Comparison of ENCODE assay signal across 11 mouse cellular contexts in genomic region chr2:60221236-60221635, GRCm38 (mm10). TPM values are rescaled to one million over a fixed set of nuclear protein-coding genes. Genes with fewer than 3 reads are reported as not detected.
A peak's percentile ranks its signal among the peaks of the same experiment; 100 is the strongest.
DNase-seq lines count a peak whose midpoint lies in the region; ATAC-seq lines count a peak whose summit lies in the region.
"Had no signal": no experiment of that assay in that cellular context is flagged by ENCODE, and none has a peak within 500 bp of the region (broad histone marks: within the 10 kb centered on the region; RNA-seq: fewer than 3 reads in every experiment).

No protein-coding gene starts in this region.

- H3K27ac ChIP-seq in heart, embryonic 13.5 days (replicated peaks) = no peak overlapping the region
- H3K27ac ChIP-seq in heart, embryonic 11.5 days (ENCODE audit: low read depth, low read length) = no peak overlapping the region
- H3K27ac ChIP-seq: forebrain, embryonic 10.5 days; liver, embryonic 15.5 days; macrophage had no signal

- H3K4me3 ChIP-seq in heart, embryonic 13.5 days = no peak overlapping the region
- H3K4me3 ChIP-seq in heart, embryonic 11.5 days (ENCODE audit: low read depth, low read length) = no peak overlapping the region
- H3K4me3 ChIP-seq: forebrain, embryonic 10.5 days; liver, embryonic 15.5 days had no signal

- no peaks in the 10 kb centered on the region for H3K9me3 ChIP-seq in heart, embryonic 13.5 days
- H3K9me3 ChIP-seq in heart, embryonic 11.5 days (replicated peaks; ENCODE audit: control insufficient read depth, low read length) = no peaks in the 10 kb centered on the region
- H3K9me3 ChIP-seq: liver, embryonic 15.5 days had no signal

- H3K4me1 ChIP-seq in heart, embryonic 13.5 days = peaks cover 42% of the 10 kb centered on the region
- peaks cover 6% of the 10 kb centered on the region; the same call in 1 of the 2 replicates for H3K4me1 ChIP-seq in heart, embryonic 11.5 days (ENCODE audit: control insufficient read depth, insufficient read depth, low read length)
- H3K4me1 ChIP-seq: forebrain, embryonic 10.5 days had no signal

- WGBS in heart, embryonic 13.5 days = 42% methylated on average over 6 of the region's 6 CpGs
- 70% methylated on average over 6 of the region's 6 CpGs for WGBS in heart, embryonic 11.5 days (ENCODE audit: insufficient replicate concordance)

- no peak for ATAC-seq in heart, embryonic 13.5 days (ENCODE audit: extremely low read depth, insufficient number of reproducible peaks, low FRiP score, low TSS enrichment)
- no peak for ATAC-seq in heart, embryonic 11.5 days (replicated peaks; ENCODE audit: insufficient number of reproducible peaks, low FRiP score, low TSS enrichment)

- H3K4me2 ChIP-seq in heart, embryonic 13.5 days = peak overlapping the region; percentile 29
- H3K4me2 ChIP-seq in heart, embryonic 11.5 days = no peak overlapping the region
- H3K4me2 ChIP-seq: liver, embryonic 15.5 days had no signal

- DNase-seq in adrenal gland, adult 8-10 months = peak; percentile 44
- DNase-seq in adrenal gland, postnatal 10 days = peak; percentile 57
- DNase-seq in kidney, adult 9 months = peak; percentile 40
- DNase-seq in spleen, adult 18-20 months = no peak
- DNase-seq in left cerebral cortex, adult 18-20 months (ENCODE audit: low spot score in 2 of 2) = no peak
- DNase-seq: right cerebral cortex, postnatal 4 days had no signal

- H3K9ac ChIP-seq in heart, embryonic 13.5 days = 0 out of 2 replicates have a peak overlapping the region, but pooled peaks have one; percentile 28
- H3K9ac ChIP-seq in heart, embryonic 11.5 days (ENCODE audit: low read depth, low read length) = no peak overlapping the region
- H3K9ac ChIP-seq: liver, embryonic 15.5 days had no signal

- H3K27me3 ChIP-seq in heart, embryonic 13.5 days (replicated peaks) = no peaks in the 10 kb centered on the region
- H3K27me3 ChIP-seq in heart, embryonic 11.5 days (ENCODE audit: control insufficient read depth, insufficient read depth, low read length) = no peaks in the 10 kb centered on the region
- H3K27me3 ChIP-seq: liver, embryonic 15.5 days had no signal

- H3K36me3 ChIP-seq in heart, embryonic 13.5 days = peaks cover 9% of the 10 kb centered on the region
- H3K36me3 ChIP-seq in heart, embryonic 11.5 days (ENCODE audit: control insufficient read depth, insufficient read depth, low read length) = no peaks in the 10 kb centered on the region

RNA-seq across cellular contexts. Expression of gene March7, which starts 11.5 kb away (rescaled TPM):
- polyA plus RNA-seq in heart, embryonic 13.5 days (2015; fragmentation: Nextera tagmentation; extraction: Ambion mirVana) = 49.3 and 49.4 TPM in 2 replicates
- 62.6 and 65.2 TPM in 2 replicates for polyA plus RNA-seq in heart, embryonic 11.5 days (2014; fragmentation: Nextera tagmentation; extraction: Ambion mirVana)
- 10 to 100 TPM; 42.4 to 76.6 (median 60.0) TPM for total RNA-seq in adrenal gland, adult 8-10 months (2022)
- 10 to 100 TPM; 47.8 to 56.7 TPM for total RNA-seq in adrenal gland, postnatal 10 days (2021)
- total RNA-seq in left cerebral cortex, adult 18-20 months (2021) = 10 to 100 TPM; 58.4 to 63.5 TPM

RNA-seq across cellular contexts. Expression of gene Baz2b, which starts 11.6 kb away (rescaled TPM):
- polyA plus RNA-seq in heart, embryonic 13.5 days (2015; fragmentation: Nextera tagmentation; extraction: Ambion mirVana) = 41.9 and 44.2 TPM in 2 replicates
- polyA plus RNA-seq in heart, embryonic 11.5 days (2014; fragmentation: Nextera tagmentation; extraction: Ambion mirVana) = 51.2 and 56.1 TPM in 2 replicates
- total RNA-seq in adrenal gland, adult 8-10 months (2022) = 10 to 100 TPM; 66.7 to 95.8 (median 82.7) TPM
- total RNA-seq in adrenal gland, postnatal 10 days (2021) = 10 to 100 TPM; 57.0 to 87.2 TPM
- 10 to 100 TPM; 55.3 to 56.7 TPM for total RNA-seq in left cerebral cortex, adult 18-20 months (2021)

Comparison
In these comparisons a context has a peak if more than half of its experiments do, and no peak if none do; other contexts are left out.
1. DNase-seq: peak in adrenal gland, adult 8-10 months (single experiment), adrenal gland, postnatal 10 days (single experiment) and kidney, adult 9 months (single experiment); none in spleen, adult 18-20 months (0 of 2) and left cerebral cortex, adult 18-20 months (0 of 2).